Mouse (Mus musculus): ENCODE measurements around the gene Prom1.

DNA sequence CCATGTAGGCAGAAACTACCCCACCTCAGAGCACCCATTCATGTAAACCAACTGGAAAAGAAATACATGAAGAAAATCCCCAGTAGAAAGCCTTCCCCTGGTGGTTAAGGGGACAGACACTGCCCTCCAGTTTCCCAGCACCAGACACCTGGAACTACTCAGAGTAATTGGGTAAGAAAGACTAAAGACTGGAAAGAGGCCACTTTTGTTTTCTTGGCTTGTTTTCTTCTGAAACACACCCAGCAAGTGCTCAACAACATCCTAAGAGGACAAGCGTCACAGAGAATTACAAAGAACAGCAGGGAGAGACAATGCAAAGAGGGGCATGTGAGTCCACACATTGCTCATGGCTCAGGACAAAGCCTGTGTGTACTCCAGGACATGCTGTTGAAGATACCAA is 20.7 kb downstream of the Prom1 start:
- TF ChIP-seq POLR2A (IDR thresholded peaks at IDR 0.05; ENCODE audit: low read depth, low read length) (no peak), CTCF (IDR thresholded peaks at IDR 0.05; ENCODE audit: extremely low read depth, insufficient read length, insufficient replicate concordance, low read depth, low read length) (no peak)
